Mouse (Mus musculus): ENCODE data around the gene Dpp10.

GRCm38 (mm10) chr1:123584857-123585256, 460.5 kb downstream of the Dpp10 start:
- TF ChIP-seq CTCF (IDR thresholded peaks at IDR 0.05; ENCODE audit: borderline replicate concordance, insufficient read depth, low read depth, low read length) (no peak), POLR2A (IDR thresholded peaks at IDR 0.05; ENCODE audit: borderline replicate concordance, insufficient read depth, low read length) (no peak)
